Mouse (Mus musculus) testis, adult 2 months (tissue): ENCODE results near the gene Cacng7.

Experiments
- CTCF ChIP-seq: fragments of 200-500 bp; IDR thresholded peaks from 2 replicates; pipeline ENCODE4 v1.5.1; 2012; ENCODE audit warnings: low read depth, mild to moderate bottlenecking, inconsistent platforms, low read length, moderate library complexity; ENCODE audit not compliant: control insufficient read depth, insufficient read depth, insufficient replicate concordance
- POLR2A ChIP-seq: fragments of 200-500 bp; IDR thresholded peaks from 2 replicates; pipeline ENCODE4 v1.6.1; 2012; ENCODE audit warnings: low read depth, mild to moderate bottlenecking, inconsistent platforms, low read length, moderate library complexity; ENCODE audit not compliant: control insufficient read depth

DNA sequence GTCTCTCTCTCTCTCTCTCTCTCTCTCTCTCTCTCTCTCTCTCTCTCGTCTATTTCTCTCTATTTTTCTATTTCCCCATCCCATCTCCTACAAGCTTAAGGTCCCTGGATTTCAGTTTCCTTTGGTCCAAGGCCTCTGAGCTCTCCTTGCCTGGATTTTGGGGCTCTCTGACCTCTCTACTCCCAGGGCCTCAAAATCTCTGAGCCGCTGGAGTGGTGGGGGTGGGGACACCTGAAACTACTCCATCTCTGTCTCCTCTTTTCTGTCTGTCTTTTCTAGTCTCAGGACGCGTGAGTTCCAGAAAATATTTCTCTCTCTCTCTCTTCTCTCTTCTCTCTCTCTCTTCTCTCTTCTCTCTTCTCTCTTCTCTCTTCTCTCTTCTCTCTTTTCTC lies 535 bp upstream of the Cacng7 start:
- TF ChIP-seq POLR2A: no peak
- TF ChIP-seq CTCF: no peak
